Mouse (Mus musculus) lung, postnatal 0 days (tissue): ENCODE results near the gene Gm27021.

Experiments used
- CTCF ChIP-seq: IDR thresholded peaks from 2 replicates; pipeline ENCODE4 v1.5.1; 2016; ENCODE audit warnings: antibody characterized with exemption, mild to moderate bottlenecking
- EP300 ChIP-seq: IDR thresholded peaks from 2 replicates; pipeline ENCODE4 v1.6.1; 2016; ENCODE audit warnings: antibody characterized with exemption, mild to moderate bottlenecking, control low read depth

DNA sequence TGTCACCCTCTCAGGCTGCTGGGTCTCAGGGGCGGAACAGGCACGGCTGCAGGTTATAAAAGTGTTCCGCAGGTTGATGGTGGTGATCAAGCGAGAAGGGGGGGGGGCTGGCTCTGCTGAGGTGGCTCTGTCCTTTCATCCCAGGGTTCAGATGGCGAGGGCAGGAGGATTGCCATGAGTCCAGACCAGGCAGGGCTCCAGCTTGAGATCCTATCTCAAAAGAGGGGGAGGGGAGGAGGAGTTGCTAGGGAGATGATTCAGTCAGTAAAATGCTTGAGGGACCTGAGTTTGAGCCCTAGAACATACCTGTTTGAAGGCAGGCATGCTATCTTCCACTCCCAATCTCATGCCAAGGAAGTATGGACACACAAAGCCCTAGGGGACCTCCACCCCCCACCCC lies 107.3 kb downstream of the Gm27021 start:
- TF ChIP-seq CTCF (no peak), EP300 (no peak)
